Mouse (Mus musculus): ENCODE measurements around the gene Ugcg. TPM values are rescaled to one million over a fixed set of nuclear protein-coding genes. Genes with fewer than 3 reads are reported as not detected.
"Not testable (repeated sequence)": the region's sequence is repeated elsewhere in the genome, so short reads cannot be mapped to it uniquely, and the experiment has no call there.

The Ugcg gene
- polyA plus RNA-seq, 1 experiment from 2014 or later, result 7.6 TPM

- no peaks in the 10 kb centered on the region for H3K27me3 ChIP-seq (ENCODE audit: insufficient read depth, low read length)
- no peaks in the 10 kb centered on the region for H3K9me3 ChIP-seq (replicated peaks; ENCODE audit: low read length)
- WGBS, result 54% methylated on average over 3 of the region's 3 CpGs
- H3K27ac ChIP-seq, result no peak overlapping the region
- ATAC-seq (replicated peaks; ENCODE audit: low FRiP score, low read depth) (no peak), DNase-seq (ENCODE audit: low spot score) (no peak)
- TF ChIP-seq CTCF (IDR thresholded peaks at IDR 0.05; ENCODE audit: low read depth), result no peak
- no peaks in the 10 kb centered on the region for H3K36me3 ChIP-seq (ENCODE audit: insufficient read depth, low read length)
- H3K4me1 ChIP-seq (replicated peaks; ENCODE audit: insufficient read depth, low read length), result no peaks in the 10 kb centered on the region
- no peak overlapping the region for H3K9ac ChIP-seq (ENCODE audit: low read depth, low read length)
- H3K4me2 ChIP-seq (ENCODE audit: low read length), result no peak overlapping the region
- no peak overlapping the region for H3K4me3 ChIP-seq (replicated peaks; ENCODE audit: low read depth, low read length)
Observed at GRCm38 (mm10) chr4:59257866-59258265, 68.8 kb downstream of the Ugcg start.

- Histone ChIP-seq H3K9ac (ENCODE audit: low read depth, low read length) (no peak overlapping the region), H3K4me2 (ENCODE audit: low read length) (no peak overlapping the region), H3K4me3 (replicated peaks; ENCODE audit: low read depth, low read length) (no peak overlapping the region), H3K9me3 (replicated peaks; ENCODE audit: low read length) (no peaks in the 10 kb centered on the region), H3K36me3 (ENCODE audit: insufficient read depth, low read length) (no peaks in the 10 kb centered on the region), H3K27ac (no peak overlapping the region), H3K27me3 (ENCODE audit: insufficient read depth, low read length) (no peaks in the 10 kb centered on the region), H3K4me1 (replicated peaks; ENCODE audit: insufficient read depth, low read length) (no peaks in the 10 kb centered on the region)
- DNase-seq (ENCODE audit: low spot score) (no peak), ATAC-seq (replicated peaks; ENCODE audit: low FRiP score, low read depth) (no peak)
- no peak for TF ChIP-seq CTCF (IDR thresholded peaks at IDR 0.05; ENCODE audit: low read depth)
- 80% methylated on average over 2 of the region's 2 CpGs for WGBS
Observed at GRCm38 (mm10) chr4:59258771-59259170, 69.7 kb downstream of the Ugcg start.

- Histone ChIP-seq H3K36me3 (ENCODE audit: insufficient read depth, low read length) (no peaks in the 10 kb centered on the region), H3K4me3 (replicated peaks; ENCODE audit: low read depth, low read length) (no peak overlapping the region), H3K27me3 (ENCODE audit: insufficient read depth, low read length) (no peaks in the 10 kb centered on the region), H3K9me3 (replicated peaks; ENCODE audit: low read length) (no peaks in the 10 kb centered on the region), H3K9ac (ENCODE audit: low read depth, low read length) (no peak overlapping the region), H3K4me2 (ENCODE audit: low read length) (no peak overlapping the region), H3K4me1 (replicated peaks; ENCODE audit: insufficient read depth, low read length) (no peaks in the 10 kb centered on the region), H3K27ac (no peak overlapping the region)
- TF ChIP-seq CTCF (IDR thresholded peaks at IDR 0.05; ENCODE audit: low read depth), result no peak
- ATAC-seq (replicated peaks; ENCODE audit: low FRiP score, low read depth) (no peak), DNase-seq (ENCODE audit: low spot score) (no peak)
- WGBS, result 67% methylated on average over 1 of the region's 1 CpGs
Observed at GRCm38 (mm10) chr4:59259806-59260205, 70.7 kb downstream of the Ugcg start.

GRCm38 (mm10) chr4:59260871-59261515 is 71.9 kb downstream of the Ugcg start:
- H3K4me3 ChIP-seq (replicated peaks; ENCODE audit: low read depth, low read length), result no peak overlapping the region
- H3K4me1 ChIP-seq (replicated peaks; ENCODE audit: insufficient read depth, low read length), result no peaks in the 10 kb centered on the region
- H3K9me3 ChIP-seq (replicated peaks; ENCODE audit: low read length), result no peaks in the 10 kb centered on the region
- H3K4me2 ChIP-seq (ENCODE audit: low read length), result no peak overlapping the region
- DNase-seq (ENCODE audit: low spot score), result no peak
- no peak overlapping the region for H3K9ac ChIP-seq (ENCODE audit: low read depth, low read length)
- H3K36me3 ChIP-seq (ENCODE audit: insufficient read depth, low read length), result no peaks in the 10 kb centered on the region
- ATAC-seq (replicated peaks; ENCODE audit: low FRiP score, low read depth), result no peak
- WGBS, result 75% methylated on average over 13 of the region's 13 CpGs
- no peaks in the 10 kb centered on the region for H3K27me3 ChIP-seq (ENCODE audit: insufficient read depth, low read length)
- no peak overlapping the region for H3K27ac ChIP-seq
- no peak for TF ChIP-seq CTCF (IDR thresholded peaks at IDR 0.05; ENCODE audit: low read depth)

DNA sequence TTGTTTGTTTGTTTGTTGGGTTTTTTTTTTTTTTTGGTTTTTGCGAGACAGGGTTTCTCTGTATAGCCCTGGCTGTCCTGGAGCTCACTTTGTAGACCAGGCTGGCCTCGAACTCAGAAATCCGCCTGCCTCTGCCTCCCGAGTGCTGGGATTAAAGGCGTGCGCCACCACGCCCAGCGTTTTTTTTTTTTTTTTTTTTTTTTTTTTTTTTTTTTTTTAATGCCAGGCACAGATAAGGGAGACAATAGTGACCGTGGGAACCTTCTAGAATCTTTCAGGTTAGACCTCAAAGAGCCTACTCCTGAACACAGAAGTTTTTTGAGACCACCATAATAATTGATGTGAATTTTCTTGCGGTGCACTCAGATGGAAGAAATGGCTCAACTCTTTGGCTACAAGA is 72.5 kb downstream of the Ugcg start:
- WGBS, result 97% methylated on average over 3 of the region's 10 CpGs
- ATAC-seq (replicated peaks; ENCODE audit: low FRiP score, low read depth); H3K9ac ChIP-seq (ENCODE audit: low read depth, low read length): not testable (repeated sequence)

GRCm38 (mm10) chr4:59262156-59262555 is 73.1 kb downstream of the Ugcg start:
- Histone ChIP-seq H3K9ac (ENCODE audit: low read depth, low read length) (no peak overlapping the region), H3K4me3 (replicated peaks; ENCODE audit: low read depth, low read length) (no peak overlapping the region), H3K4me1 (replicated peaks; ENCODE audit: insufficient read depth, low read length) (no peaks in the 10 kb centered on the region), H3K4me2 (ENCODE audit: low read length) (no peak overlapping the region), H3K27ac (no peak overlapping the region), H3K27me3 (ENCODE audit: insufficient read depth, low read length) (no peaks in the 10 kb centered on the region), H3K9me3 (replicated peaks; ENCODE audit: low read length) (no peaks in the 10 kb centered on the region), H3K36me3 (ENCODE audit: insufficient read depth, low read length) (no peaks in the 10 kb centered on the region)
- no peak for TF ChIP-seq CTCF (IDR thresholded peaks at IDR 0.05; ENCODE audit: low read depth)
- no peak for DNase-seq (ENCODE audit: low spot score)
- 75% methylated on average over 6 of the region's 6 CpGs for WGBS
- ATAC-seq (replicated peaks; ENCODE audit: low FRiP score, low read depth), result no peak

More for the DNA sequence above, 72.5 kb downstream of the Ugcg start:
- H3K4me3 ChIP-seq (replicated peaks; ENCODE audit: low read depth, low read length); H3K27ac ChIP-seq; H3K27me3 ChIP-seq (ENCODE audit: insufficient read depth, low read length); H3K36me3 ChIP-seq (ENCODE audit: insufficient read depth, low read length); DNase-seq (ENCODE audit: low spot score); H3K4me2 ChIP-seq (ENCODE audit: low read length); H3K9me3 ChIP-seq (replicated peaks; ENCODE audit: low read length); H3K4me1 ChIP-seq (replicated peaks; ENCODE audit: insufficient read depth, low read length): not testable (repeated sequence)

DNA sequence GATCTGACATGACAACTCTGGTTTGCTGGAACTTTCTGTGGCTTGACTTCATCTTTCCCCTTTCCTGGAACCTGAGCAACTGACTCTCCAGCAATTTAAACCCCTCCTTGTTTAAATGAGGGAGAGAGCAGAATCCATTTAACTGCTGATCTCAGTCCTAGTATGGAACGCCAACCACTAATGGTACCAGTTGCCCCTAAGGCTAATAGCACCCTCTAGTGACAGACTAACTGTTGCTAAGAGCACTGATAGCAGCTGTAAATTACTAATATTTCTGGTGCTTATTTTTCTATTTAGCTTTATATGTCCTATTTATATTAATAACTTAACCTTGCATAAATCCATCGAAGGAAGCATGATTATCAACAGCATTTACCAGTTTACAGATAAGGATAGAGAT is 74.4 kb downstream of the Ugcg start:
- Histone ChIP-seq H3K4me1 (replicated peaks; ENCODE audit: insufficient read depth, low read length) (no peaks in the 10 kb centered on the region), H3K27ac (no peak overlapping the region), H3K4me2 (ENCODE audit: low read length) (no peak overlapping the region), H3K9me3 (replicated peaks; ENCODE audit: low read length) (no peaks in the 10 kb centered on the region), H3K4me3 (replicated peaks; ENCODE audit: low read depth, low read length) (no peak overlapping the region), H3K9ac (ENCODE audit: low read depth, low read length) (no peak overlapping the region), H3K36me3 (ENCODE audit: insufficient read depth, low read length) (no peaks in the 10 kb centered on the region), H3K27me3 (ENCODE audit: insufficient read depth, low read length) (no peaks in the 10 kb centered on the region)
- TF ChIP-seq CTCF (IDR thresholded peaks at IDR 0.05; ENCODE audit: low read depth), result peak; percentile 35; the same call in 1 of the 2 replicates
- ATAC-seq (replicated peaks; ENCODE audit: low FRiP score, low read depth) (no peak), DNase-seq (ENCODE audit: low spot score) (no peak)
- 94% methylated on average over 2 of the region's 2 CpGs for WGBS

Measured in kidney, postnatal 0 days (tissue).